Mouse (Mus musculus) yolk sac, embryonic 10.5 days (tissue): Measurements from ENCODE around the gene Dppa5a.
"Not testable (repeated sequence)": the region's sequence is repeated elsewhere in the genome, so short reads cannot be mapped to it uniquely, and the experiment has no call there.

Source experiments
- DNase-seq: peaks from one replicate; pipeline ENCODE4 v3.0.0-alpha.2; 2017; ENCODE audit warnings: low spot score

Gene Dppa5a

DNA sequence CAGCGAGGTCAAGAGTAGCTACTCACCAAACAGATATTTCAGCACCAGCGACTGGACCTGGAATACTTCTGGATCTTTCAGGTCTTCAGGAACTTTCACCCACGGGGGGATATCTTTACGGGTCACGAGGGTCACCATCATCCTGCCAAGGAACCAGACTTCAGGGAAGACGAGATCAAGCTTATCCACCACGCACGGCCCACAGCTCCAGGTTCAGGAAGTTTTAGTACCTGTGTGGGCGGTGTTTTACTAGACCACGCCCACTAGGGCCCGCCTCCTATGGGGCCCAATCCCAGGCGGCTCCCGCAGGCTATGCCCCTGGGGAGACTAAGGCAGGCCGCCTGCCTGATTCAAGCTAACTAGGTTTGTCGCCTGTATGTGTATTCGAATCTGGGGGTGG, at the start of gene Dppa5a:
Gene Dppa5a, minus strand, starts transcription at position 219 of the 400 bp plus-strand sequence.
- not testable (repeated sequence) for DNase-seq

- no peak for DNase-seq
These were observed 33.6 kb upstream of the Dppa5a start for GRCm38 (mm10) chr9:78401596-78401995.

DNA sequence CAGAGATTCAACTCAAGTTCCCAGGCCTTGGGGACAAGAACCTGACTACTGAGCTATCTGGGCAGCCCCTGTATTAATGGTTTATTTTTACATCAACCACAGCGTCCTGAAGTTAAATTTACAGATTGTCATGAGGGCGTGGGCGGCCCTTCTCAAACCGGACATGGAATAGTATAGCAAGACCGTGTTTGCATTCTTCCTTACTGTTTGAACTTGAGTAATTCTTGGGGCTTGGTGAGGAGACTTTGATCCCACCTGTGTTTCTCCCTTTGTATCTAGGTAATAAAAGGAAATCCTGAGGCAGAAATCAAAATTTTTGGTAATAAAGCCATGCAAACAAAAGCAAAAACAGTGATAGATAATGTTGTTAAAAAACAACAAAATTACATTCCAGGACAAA, 32.6 kb upstream of the Dppa5a start:
- no peak for DNase-seq

- DNase-seq = no peak
These were observed 28.5 kb upstream of the Dppa5a start for GRCm38 (mm10) chr9:78396517-78396916.

GRCm38 (mm10) chr9:78395630-78396351, 27.8 kb upstream of the Dppa5a start, which contains the start of gene Ddx43:
Gene Ddx43, plus strand, starts transcription at chr9:78395777.
- peak; percentile 70 for DNase-seq

GRCm38 (mm10) chr9:78395244-78395629, 27.3 kb upstream of the Dppa5a start:
- DNase-seq = no peak

- DNase-seq = no peak
These were observed 26.6 kb upstream of the Dppa5a start for GRCm38 (mm10) chr9:78394602-78395001.

DNA sequence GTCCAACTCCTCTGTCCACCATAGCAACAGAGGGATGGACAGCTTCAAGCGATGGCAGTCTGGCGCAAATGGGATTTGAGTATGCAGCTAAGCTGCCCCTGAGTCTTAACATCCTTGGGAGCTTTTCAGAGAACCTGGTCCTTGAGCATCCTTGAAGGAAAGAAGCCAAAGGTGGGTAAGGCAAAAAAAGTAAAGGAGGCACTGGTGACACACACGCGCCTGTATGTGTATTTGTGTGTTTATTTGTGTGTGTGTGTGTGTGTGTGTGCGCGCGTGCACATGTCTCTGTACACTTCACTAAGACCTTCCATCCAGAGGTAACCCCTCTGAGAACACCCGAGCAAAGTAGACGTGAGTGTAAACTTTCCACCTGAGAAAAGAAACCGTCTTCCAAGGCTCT, 25.8 kb upstream of the Dppa5a start:
- no peak for DNase-seq

- DNase-seq = no peak
These were observed 22.0 kb upstream of the Dppa5a start for GRCm38 (mm10) chr9:78389981-78390380.

GRCm38 (mm10) chr9:78386947-78387346, 19.0 kb upstream of the Dppa5a start:
- DNase-seq = no peak

GRCm38 (mm10) chr9:78385893-78386292, 17.9 kb upstream of the Dppa5a start:
- DNase-seq = no peak

GRCm38 (mm10) chr9:78378113-78378785, 10.3 kb upstream of the Dppa5a start, which contains the start of gene Ooep:
Gene Ooep, minus strand, starts transcription at chr9:78378725.
- DNase-seq = no peak

GRCm38 (mm10) chr9:78377546-78377945, 9.6 kb upstream of the Dppa5a start:
- DNase-seq = no peak

DNA sequence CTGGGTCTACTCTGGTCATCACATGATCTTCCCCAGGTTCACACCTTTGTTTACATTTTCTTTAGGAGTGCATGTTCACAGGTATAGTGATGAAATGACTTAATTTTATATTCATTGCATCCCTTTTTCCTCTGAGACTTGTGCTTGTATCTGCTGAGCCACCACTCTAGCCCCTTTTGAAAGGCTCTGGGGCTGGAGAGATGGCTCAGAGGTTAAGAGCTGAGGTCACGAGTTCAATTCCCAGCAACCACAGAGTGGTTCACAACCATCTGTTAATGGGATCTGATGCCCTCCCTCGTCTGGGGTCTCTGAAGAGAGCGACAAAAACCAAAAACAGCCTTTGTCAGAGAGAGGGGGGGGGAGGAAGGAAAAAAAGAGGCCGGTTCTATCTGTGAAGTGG, 7.5 kb upstream of the Dppa5a start:
- DNase-seq = no peak

DNA sequence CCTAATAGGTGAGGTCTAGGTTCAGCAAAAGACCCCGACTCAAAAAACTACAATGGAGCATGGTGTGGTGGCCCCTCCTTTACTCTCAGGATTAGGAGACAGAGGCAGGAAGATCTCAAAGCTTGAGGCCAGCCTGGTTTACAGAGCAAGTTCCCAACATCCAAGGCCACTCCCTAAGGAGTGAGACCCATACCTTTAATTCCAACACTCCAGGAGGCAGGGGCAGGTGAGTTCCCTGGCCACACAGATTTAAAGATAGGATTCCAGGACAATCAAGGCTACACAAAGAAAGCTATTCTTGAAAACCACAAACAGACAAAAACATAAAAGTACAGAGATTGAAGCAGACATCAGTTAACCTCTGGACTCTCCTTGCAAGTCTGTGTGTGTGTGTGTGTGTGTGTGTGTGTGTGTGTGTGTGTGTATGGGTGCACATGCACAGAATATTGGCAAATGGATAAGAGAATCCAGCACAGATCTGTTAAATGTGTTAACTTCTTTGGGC, 7.0 kb upstream of the Dppa5a start:
- no peak for DNase-seq

DNA sequence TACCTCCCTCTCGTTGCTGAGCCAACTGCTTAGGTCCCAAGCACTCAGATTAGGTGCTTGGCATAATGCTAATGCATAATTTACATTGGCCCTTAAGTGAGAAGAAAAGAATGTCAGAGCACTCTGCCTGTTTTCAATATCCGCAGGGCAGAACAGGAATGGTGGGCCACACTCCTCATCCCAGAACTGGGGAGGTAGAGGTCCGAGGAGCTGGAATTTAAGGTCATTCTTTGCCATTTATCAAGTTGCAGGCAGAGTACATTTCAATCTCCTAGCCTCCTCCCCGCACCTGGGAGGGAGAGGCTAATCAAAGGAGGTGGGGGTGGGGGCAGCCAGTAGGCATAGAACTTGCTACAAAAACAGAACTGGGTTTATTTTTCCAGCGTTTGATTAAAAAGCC, 6.4 kb upstream of the Dppa5a start:
- DNase-seq = no peak

GRCm38 (mm10) chr9:78372827-78373504, 5.0 kb upstream of the Dppa5a start:
- DNase-seq = no peak

GRCm38 (mm10) chr9:78371441-78371840, 3.5 kb upstream of the Dppa5a start:
- DNase-seq = no peak

DNA sequence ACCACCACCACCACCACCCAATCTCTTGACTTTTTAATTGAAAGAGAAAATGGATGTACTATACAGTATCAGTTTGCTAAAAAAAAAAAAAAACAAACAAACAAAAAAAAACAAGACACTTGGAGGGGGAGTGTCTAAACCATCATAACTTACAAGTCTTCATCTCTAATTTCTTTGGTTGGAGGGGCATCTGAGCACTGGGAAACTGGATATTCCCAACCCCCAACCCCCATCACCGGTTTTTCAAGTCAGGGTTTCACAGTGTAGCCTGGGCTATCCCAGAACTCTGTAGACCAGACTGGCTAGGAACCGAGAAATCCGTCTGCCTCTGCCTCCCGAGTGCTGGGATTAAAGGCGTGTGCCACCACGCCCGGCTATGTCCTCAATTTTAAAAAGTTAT, 1.8 kb upstream of the Dppa5a start:
- no peak for DNase-seq

GRCm38 (mm10) chr9:78369349-78369748, 1.4 kb upstream of the Dppa5a start:
- DNase-seq = no peak

DNA sequence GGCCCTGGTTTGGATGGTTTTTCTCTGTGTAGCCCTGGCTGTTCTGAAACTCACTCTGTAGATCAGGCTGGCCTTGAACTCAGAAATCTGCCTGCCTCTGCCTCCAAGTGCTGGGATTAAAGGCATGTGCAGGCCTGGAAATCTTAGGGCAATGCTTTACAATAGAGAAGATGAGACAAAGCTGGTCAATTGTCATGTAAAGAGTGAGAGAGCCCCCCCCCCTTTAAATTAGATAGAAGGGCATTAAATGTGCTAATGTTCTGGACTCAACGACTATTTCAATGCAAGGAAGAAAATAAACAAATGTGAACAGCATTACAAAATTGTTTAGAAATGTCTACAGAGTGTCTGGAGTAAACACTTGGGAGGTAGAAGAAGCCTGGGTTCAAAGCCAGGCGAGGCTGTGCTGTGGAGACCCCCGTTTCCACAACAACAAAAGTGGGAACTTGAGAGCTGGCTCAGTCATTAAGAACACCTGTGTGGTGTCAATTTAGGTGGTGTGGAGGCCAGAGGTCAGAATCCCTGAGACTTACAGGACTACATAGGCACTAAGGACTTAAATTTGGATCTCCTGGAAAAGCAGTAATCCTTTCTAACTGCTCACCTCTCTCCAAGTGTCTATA, 805 bp upstream of the Dppa5a start:
- no peak for DNase-seq

- DNase-seq = no peak
These were observed 2.0 kb downstream of the Dppa5a start for GRCm38 (mm10) chr9:78365850-78366544.
